8 mouse cellular contexts compared by ENCODE assay signal in genomic region chr2:35461131-35461947, GRCm38 (mm10). TPM values are rescaled to one million over a fixed set of nuclear protein-coding genes. Genes with fewer than 3 reads are reported as not detected.
DNase-seq lines count a peak whose midpoint lies in the region; ATAC-seq and TF ChIP-seq lines count a peak whose summit lies in the region.

No protein-coding gene starts in this region.

- 3% methylated on average over 19 of the region's 20 CpGs for WGBS in kidney, embryonic 16.5 days

- peak overlapping the region; percentile 54 for H3K4me3 ChIP-seq in kidney, embryonic 16.5 days (ENCODE audit: low read length)

- H3K4me2 ChIP-seq in kidney, embryonic 16.5 days (replicated peaks; ENCODE audit: low read depth, low read length), result peak overlapping the region; percentile 92

- no peaks in the 10 kb centered on the region for H3K27me3 ChIP-seq in kidney, embryonic 16.5 days (ENCODE audit: insufficient read depth, low read length)

- ATAC-seq in CD4-positive, CD25-positive, alpha-beta regulatory T cell, adult 4 months, result peak; percentile 71
- ATAC-seq in kidney, embryonic 16.5 days (ENCODE audit: low FRiP score, low TSS enrichment), result peak; percentile 37
- peak; percentile 60 for ATAC-seq in megakaryocyte, adult 5-6 weeks (ENCODE audit: poor library complexity, severe bottlenecking)

- peaks cover 38% of the 10 kb centered on the region for H3K4me1 ChIP-seq in kidney, embryonic 16.5 days (ENCODE audit: insufficient read depth, low read length)

- H3K9me3 ChIP-seq in kidney, embryonic 16.5 days (ENCODE audit: low read length), result no peaks in the 10 kb centered on the region

- peak overlapping the region; percentile 83 for H3K27ac ChIP-seq in kidney, embryonic 16.5 days (ENCODE audit: low read length)

- H3K9ac ChIP-seq in kidney, embryonic 16.5 days (replicated peaks; ENCODE audit: low read length), result peak overlapping the region; percentile 82

- peak; percentile 34 for DNase-seq in brain, embryonic 14.5 days (ENCODE audit: low read depth)
- peak; percentile 63 to 72 for DNase-seq in heart, adult 18-20 months
- peak; percentile 68 to 76 for DNase-seq in spleen, postnatal 4 days (ENCODE audit: low spot score in 2 of 2)
- no peak for DNase-seq in urinary bladder, postnatal 10 days (ENCODE audit: low spot score)
- no peak for DNase-seq in right cerebral cortex, postnatal 25 days

- no peak for TF ChIP-seq CTCF in brain, embryonic 14.5 days (IDR thresholded peaks at IDR 0.05; ENCODE audit: borderline replicate concordance, extremely low read depth, insufficient read depth, insufficient read length)

- TF ChIP-seq POLR2A in brain, embryonic 14.5 days (IDR thresholded peaks at IDR 0.05; ENCODE audit: borderline replicate concordance, extremely low read depth, insufficient read depth, insufficient read length, poor library complexity, severe bottlenecking), result no peak

- H3K36me3 ChIP-seq in kidney, embryonic 16.5 days (ENCODE audit: insufficient read depth, low read length), result no peaks in the 10 kb centered on the region

RNA-seq across cellular contexts. Expression of gene Ggta1, which starts 1.7 kb away (rescaled TPM):
- polyA plus RNA-seq in CD4-positive, CD25-positive, alpha-beta regulatory T cell, adult 4 months (2017; shearing (Covaris generic)), result 10 to 100 TPM; 19.3 to 28.4 TPM
- polyA plus RNA-seq in brain, embryonic 14.5 days (2012; rRNA removed), result 5.7 and 7.1 TPM in 2 replicates
- 10 to 100 TPM; 13.6 to 17.0 TPM for total RNA-seq in heart, adult 18-20 months (2021)
- 23.3 and 24.2 TPM in 2 replicates for polyA plus RNA-seq in kidney, embryonic 16.5 days (2015; fragmentation: Nextera tagmentation; extraction: Ambion mirVana)
- 41.7 and 51.1 TPM in 2 replicates for total RNA-seq in megakaryocyte, adult 5-6 weeks (2015)
- 68.3 and 71.2 TPM in 2 replicates for total RNA-seq in megakaryocyte, adult 5-6 weeks (2017)

Comparison
In these comparisons a context has a peak if more than half of its experiments do, and no peak if none do; other contexts are left out.
1. DNase-seq: peak in brain, embryonic 14.5 days (single experiment), heart, adult 18-20 months (2 of 2) and spleen, postnatal 4 days (2 of 2); none in urinary bladder, postnatal 10 days (single experiment) and right cerebral cortex, postnatal 25 days (single experiment).
2. Peak in every context shown above with its lines, with median percentiles within 50 percentile points of each other: ATAC-seq.